Mouse (Mus musculus) C2C12 (cell line): ENCODE results near the gene Bri3bp.

ENCODE experiments used
- CTCF ChIP-seq: IDR thresholded peaks from one replicate; pipeline ENCODE4 v1.5.1; 2011; ENCODE audit not compliant: control insufficient read depth, insufficient read depth, insufficient read length
- MYOD1 ChIP-seq: IDR thresholded peaks from one replicate; pipeline ENCODE4 v1.6.1; 2011; ENCODE audit warnings: low read depth; ENCODE audit not compliant: control insufficient read depth, insufficient read length

GRCm38 (mm10) chr5:125392618-125392976, 48.8 kb upstream of the Bri3bp start:
- no peak for TF ChIP-seq MYOD1
- TF ChIP-seq CTCF: no peak
